Mouse (Mus musculus): ENCODE measurements around the gene Sf3b1. TPM values are rescaled to one million over a fixed set of nuclear protein-coding genes. Genes with fewer than 3 reads are reported as not detected.

Sf3b1 gene
- total and polyA plus RNA-seq, 3 experiments, result 111 to 167 (median 118) TPM

DNA sequence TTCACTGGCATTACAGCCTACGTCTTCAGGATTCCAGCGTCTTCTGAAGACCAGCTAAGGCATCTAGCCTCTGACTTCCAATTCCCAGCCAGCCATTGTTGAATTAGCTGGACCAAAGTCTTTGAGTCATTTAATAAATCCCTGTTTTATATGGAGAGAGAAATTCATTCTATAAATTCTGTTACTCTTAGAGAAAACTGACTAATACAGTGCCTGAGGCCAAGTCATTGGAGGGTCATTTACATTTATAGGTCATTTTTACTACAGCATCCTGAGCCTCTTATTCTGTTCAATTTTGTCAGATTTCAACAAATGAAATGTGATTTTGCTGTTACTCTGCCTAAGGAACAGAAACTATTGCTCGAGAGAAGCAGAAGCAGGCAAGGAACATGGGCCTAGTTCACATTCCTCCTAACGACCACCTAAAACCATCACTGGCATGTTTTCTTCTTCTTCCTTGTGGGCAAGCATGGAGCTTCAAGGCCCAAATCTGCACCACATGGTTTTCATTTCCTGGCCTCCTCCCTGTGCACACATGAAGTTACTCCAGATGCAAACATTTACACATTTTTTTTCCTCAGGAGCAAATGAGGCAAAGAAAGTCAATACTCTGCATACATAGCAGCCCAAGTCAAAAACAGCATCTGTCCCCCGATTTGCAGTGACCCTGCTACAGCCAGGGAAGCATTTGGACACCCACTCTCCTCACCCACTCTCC is 55.4 kb downstream of the Sf3b1 start:
- Histone ChIP-seq H3K27ac (ENCODE audit: control insufficient read depth, low read depth, low read length) (no peak overlapping the region), H3K9me3 (replicated peaks; ENCODE audit: insufficient read depth, low read length) (no peaks in the 10 kb centered on the region), H3K9ac (ENCODE audit: control insufficient read depth, low read depth, low read length, poor library complexity, severe bottlenecking) (no peak overlapping the region), H3K79me2 (ENCODE audit: control insufficient read depth, insufficient read depth, low read length, poor library complexity) (no peaks in the 10 kb centered on the region), H3K27me3 (ENCODE audit: control insufficient read depth in 1 of 2, insufficient read depth in 2 of 2, low read length in 2 of 2) (no peaks in the 10 kb centered on the region; a peak in 1 of 4 replicates), H3K4me1 (ENCODE audit: control insufficient read depth in 1 of 2, insufficient read depth in 2 of 2, low read length in 2 of 2) (no peaks in the 10 kb centered on the region), H3K36me3 (ENCODE audit: control insufficient read depth in 1 of 2, insufficient read depth in 2 of 2, low read length in 2 of 2) (no peaks in the 10 kb centered on the region), H3K4me3 (ENCODE audit: control insufficient read depth in 1 of 2, insufficient read depth in 1 of 2, low read depth in 2 of 2, low read length in 2 of 2) (no peak overlapping the region)
- no peak for DNase-seq (ENCODE audit: low read depth, low spot score)
- TF ChIP-seq MXI1 (IDR thresholded peaks at IDR 0.05; ENCODE audit: low read depth, low read length) (no peak), CHD1 (IDR thresholded peaks at IDR 0.05; ENCODE audit: low read depth, low read length) (no peak), POLR2A (IDR thresholded peaks at IDR 0.05; ENCODE audit: control insufficient read depth in 1 of 2, insufficient read depth in 1 of 2, low read depth in 1 of 2, low read length in 2 of 2, poor library complexity in 1 of 2) (no peak), MYB (IDR thresholded peaks at IDR 0.05; ENCODE audit: low read depth, low read length) (no peak), POLR2AphosphoS5 (IDR thresholded peaks at IDR 0.05; ENCODE audit: borderline replicate concordance, low read depth, low read length) (no peak), NELFE (IDR thresholded peaks at IDR 0.05; ENCODE audit: low read depth, low read length) (no peak), CHD2 (IDR thresholded peaks at IDR 0.05; ENCODE audit: low read length) (no peak), ZMIZ1 (IDR thresholded peaks at IDR 0.05; ENCODE audit: low read depth, low read length) (no peak), JUND (IDR thresholded peaks at IDR 0.05; ENCODE audit: low read depth, low read length) (no peak), POLR2AphosphoS2 (IDR thresholded peaks at IDR 0.05; ENCODE audit: low read length) (no peak), MAX (IDR thresholded peaks at IDR 0.05; ENCODE audit: low read length) (no peak), EP300 (IDR thresholded peaks at IDR 0.05; ENCODE audit: low read depth in 1 of 2, low read length in 2 of 2) (no peak)

DNA sequence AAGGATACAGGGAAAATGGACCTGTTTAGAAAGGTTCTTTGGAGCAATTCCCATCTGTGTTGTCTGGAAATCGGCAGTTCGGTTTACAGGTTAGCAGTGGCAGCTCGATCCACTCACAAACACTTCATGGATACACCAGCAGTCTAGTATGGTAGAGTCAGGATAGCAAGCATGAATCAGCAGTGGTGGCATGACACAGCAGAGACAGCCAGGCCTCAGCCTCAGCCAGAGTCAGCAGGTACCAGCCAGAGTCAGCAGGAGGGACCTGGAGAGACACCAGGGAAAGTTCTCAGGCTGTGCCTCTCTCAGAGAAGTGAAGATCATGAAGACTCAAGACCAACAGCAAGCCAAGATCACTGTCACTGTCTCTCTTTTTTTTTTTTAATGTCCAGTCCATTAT is 60.4 kb downstream of the Sf3b1 start:
- no peaks in the 10 kb centered on the region for H3K79me2 ChIP-seq (ENCODE audit: control insufficient read depth, insufficient read depth, low read length, poor library complexity)
- no peaks in the 10 kb centered on the region for H3K4me1 ChIP-seq (ENCODE audit: control insufficient read depth in 1 of 2, insufficient read depth in 2 of 2, low read length in 2 of 2)
- no peak overlapping the region for H3K4me3 ChIP-seq (ENCODE audit: control insufficient read depth in 1 of 2, insufficient read depth in 1 of 2, low read depth in 2 of 2, low read length in 2 of 2)
- H3K9me3 ChIP-seq (replicated peaks; ENCODE audit: insufficient read depth, low read length), result no peaks in the 10 kb centered on the region
- no peaks in the 10 kb centered on the region for H3K36me3 ChIP-seq (ENCODE audit: control insufficient read depth in 1 of 2, insufficient read depth in 2 of 2, low read length in 2 of 2)
- H3K27ac ChIP-seq (ENCODE audit: control insufficient read depth, low read depth, low read length), result no peak overlapping the region
- TF ChIP-seq SIN3A (IDR thresholded peaks at IDR 0.05; ENCODE audit: low read length) (no peak), ZC3H11A (IDR thresholded peaks at IDR 0.05; ENCODE audit: low read depth, low read length) (no peak), TBP (IDR thresholded peaks at IDR 0.05; ENCODE audit: low read depth, low read length) (no peak), ELF1 (IDR thresholded peaks at IDR 0.05; ENCODE audit: low read depth, low read length) (no peak), GABPA (IDR thresholded peaks at IDR 0.05; ENCODE audit: low read depth, low read length) (no peak), E2F4 (IDR thresholded peaks at IDR 0.05; ENCODE audit: borderline replicate concordance, low read depth, low read length) (no peak), TAL1 (IDR thresholded peaks at IDR 0.05; ENCODE audit: low read length) (no peak), RCOR1 (IDR thresholded peaks at IDR 0.05; ENCODE audit: low read depth, low read length) (no peak), NELFE (IDR thresholded peaks at IDR 0.05; ENCODE audit: low read depth, low read length) (no peak), ZKSCAN1 (IDR thresholded peaks at IDR 0.05; ENCODE audit: low read depth, low read length) (no peak), ZMIZ1 (IDR thresholded peaks at IDR 0.05; ENCODE audit: low read depth, low read length) (no peak)
- DNase-seq (ENCODE audit: low read depth, low spot score), result no peak
- no peaks in the 10 kb centered on the region; a peak in 1 of 4 replicates for H3K27me3 ChIP-seq (ENCODE audit: control insufficient read depth in 1 of 2, insufficient read depth in 2 of 2, low read length in 2 of 2)
- H3K9ac ChIP-seq (ENCODE audit: control insufficient read depth, low read depth, low read length, poor library complexity, severe bottlenecking), result no peak overlapping the region

Measured in MEL (cell line).